Mouse (Mus musculus) brain, adult 2 months (tissue): Measurements from ENCODE around the gene Aatk.

ENCODE experiments used
- DNase-seq: peaks from one replicate; pipeline ENCODE4 v3.0.0; 2011; ENCODE audit warnings: low read depth, low spot score

Gene Aatk

GRCm38 (mm10) chr11:119990658-119991337 is 56.2 kb downstream of the Aatk start:
- peak; percentile 86 for DNase-seq

DNA sequence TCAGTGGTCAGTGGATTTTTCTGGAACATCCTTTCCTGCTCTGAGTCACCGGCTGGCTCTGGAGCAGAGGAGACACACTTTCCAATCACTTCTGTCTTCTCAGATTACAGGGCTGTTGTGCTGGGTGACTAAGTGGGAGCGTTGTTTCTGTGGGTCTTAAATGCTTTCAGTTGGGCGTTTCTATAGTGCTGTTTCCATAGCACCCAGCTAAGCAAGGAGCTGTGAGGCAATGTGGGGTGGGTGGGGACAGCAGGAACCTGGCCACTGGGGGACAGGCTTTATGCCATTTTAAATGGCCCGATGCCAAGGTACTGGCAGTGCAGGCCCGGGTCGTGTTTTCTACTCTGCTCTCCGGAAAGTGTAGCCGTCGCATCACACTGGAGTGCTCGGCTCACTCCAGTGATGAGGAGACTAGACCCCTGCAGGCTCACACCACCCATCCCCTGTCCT is 57.8 kb downstream of the Aatk start:
- peak; percentile 94 for DNase-seq

DNA sequence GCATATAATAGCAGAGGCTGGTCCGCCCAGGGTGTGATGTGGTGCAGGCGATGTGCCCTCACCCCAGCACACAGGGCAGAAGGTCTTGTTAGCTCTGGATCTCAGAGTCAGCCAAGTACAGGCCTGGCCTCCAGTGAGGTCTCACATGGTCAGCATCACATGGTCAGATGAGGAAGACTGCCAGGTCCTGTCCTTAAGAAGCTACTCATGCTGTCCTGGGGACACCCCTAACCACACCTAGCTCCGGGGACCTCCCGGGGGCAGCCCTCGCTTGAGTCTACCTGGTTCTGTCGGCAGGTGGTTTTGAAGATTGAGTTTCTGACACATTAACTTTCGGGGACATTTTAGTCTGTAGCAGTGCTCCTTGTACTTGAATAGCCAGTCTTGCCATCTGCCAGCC is 58.6 kb downstream of the Aatk start:
- peak; percentile 63 for DNase-seq

GRCm38 (mm10) chr11:119987876-119988275 is 59.1 kb downstream of the Aatk start:
- peak; percentile 29 for DNase-seq

DNA sequence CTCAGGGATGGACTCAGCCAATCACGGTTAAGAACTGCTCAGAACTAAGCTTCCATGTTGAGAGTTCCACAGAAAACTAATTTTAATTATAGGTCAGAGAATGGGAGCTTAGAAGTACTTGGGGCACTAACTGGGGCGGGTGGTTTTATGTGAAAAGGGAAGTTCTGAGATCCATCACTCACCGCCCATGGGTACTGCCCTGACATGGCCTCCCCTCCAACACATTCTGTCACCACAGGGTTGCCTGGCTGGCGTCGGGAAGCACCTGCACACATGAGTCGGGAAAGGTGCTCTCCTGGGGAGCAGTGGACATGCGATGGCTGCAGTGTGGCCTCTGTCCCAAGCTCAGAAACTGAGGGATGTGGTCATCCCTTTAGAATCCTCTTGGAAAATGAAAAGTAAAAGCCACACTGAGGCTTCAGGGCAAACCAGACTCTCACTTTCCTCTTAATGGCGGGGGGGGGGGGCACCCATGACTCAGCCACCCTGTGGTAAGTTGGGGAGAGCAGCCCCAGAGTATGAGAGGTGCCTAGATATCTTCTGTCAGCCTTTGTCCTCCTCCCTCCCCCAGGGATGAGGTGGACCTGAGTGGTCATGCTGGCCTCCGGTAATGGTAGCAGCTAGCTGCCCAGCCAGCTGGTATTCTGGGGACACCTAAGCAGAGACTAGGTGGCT is 60.1 kb downstream of the Aatk start:
- DNase-seq = no peak

DNA sequence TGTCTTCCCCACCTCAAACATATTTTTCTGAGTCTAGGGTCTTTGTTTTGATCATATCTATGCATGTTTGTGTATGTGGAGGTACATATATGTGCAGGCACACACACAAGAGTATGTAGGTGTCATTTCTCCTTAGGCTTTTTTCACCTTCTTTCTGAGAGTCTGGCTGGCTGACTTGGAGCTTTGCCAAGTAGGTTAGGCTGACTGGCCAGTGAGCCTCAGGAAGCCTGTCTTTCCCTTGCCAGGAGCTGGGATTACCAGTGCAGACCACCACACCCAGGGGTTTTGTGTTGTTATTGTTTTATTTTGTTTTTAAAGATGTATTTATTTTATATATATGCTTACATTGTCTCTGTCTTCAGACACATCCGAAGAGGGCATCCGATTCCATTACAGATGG is 63.8 kb downstream of the Aatk start:
- no peak for DNase-seq

DNA sequence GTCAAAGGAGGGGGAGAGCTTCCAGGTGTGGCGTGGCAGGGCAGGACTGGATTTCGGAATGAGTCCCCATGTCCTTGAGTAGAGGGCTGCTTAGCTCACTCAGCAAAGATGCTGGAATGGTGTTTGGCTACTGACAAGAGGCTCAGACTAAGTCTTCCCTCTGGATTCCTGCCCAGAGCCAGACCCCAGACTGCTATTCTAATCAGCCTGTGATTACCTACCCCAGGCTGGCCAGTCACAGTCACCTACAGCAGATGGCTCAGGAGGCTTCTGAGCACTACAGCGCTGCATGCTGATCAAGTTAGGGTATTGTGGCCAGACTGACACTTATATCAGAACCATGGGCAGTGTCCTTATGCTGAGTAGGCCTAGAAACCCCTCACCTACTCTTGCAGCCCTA is 64.7 kb downstream of the Aatk start:
- DNase-seq = no peak

GRCm38 (mm10) chr11:119981769-119982168 is 65.2 kb downstream of the Aatk start:
- no peak for DNase-seq

DNA sequence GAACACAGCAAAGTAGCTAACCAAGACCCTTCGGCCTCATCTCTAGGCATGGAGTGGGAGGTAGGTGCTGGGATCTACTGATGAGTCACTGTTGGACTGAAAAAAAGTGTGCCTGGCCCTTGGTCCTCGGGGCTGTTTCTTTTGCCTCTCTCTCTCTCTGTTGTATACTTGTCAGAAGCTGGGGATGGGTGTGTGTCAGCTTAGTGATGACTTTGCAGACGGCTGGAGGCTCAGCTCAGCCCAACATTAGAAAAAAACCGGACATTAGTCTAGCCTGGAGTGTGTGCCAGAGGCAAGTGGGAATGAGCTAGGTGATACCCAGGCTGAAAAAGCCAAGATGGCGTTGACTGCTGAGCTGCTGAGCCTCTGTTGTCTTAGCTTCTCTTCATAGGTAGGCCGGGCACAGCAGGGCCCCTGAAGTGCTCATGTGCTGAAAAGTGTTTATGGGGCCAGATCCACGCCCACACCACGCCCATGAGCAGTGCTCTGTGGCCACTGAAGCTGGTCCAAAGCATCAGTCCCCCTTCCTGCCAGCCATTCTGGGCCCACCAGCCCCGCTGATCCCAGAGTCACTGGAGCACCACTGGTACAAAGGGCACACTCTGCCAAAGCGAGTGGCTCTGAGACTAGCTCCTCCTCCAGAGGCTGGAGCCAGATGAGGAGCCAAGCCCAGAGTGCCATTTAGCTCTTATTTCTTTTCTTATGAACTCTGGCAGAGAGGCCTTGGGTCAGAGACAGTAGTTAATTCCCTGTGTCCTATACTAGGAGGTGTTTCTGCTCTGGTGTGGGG is 67.2 kb downstream of the Aatk start:
- DNase-seq = no peak

DNA sequence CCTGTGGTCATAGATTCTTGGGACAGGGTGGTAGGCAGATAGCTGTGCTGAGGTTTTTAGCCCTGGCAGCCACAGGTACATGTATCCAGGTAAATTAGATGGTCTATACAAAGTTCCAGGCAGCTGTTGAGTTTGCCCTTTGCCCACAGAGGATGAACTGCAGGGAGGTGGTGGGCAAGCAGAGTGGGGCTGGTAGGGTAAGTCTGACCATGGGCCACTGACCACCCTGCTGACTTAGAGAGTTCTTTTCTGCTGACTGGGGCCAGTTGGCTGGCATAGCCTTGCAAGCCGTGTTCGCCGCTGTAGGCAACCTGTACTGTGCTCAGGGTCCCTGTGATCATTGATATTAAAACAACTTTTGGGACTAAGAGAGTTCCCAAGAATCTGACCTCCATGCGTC is 68.3 kb downstream of the Aatk start:
- DNase-seq = no peak

- DNase-seq = peak; percentile 58
Measured at GRCm38 (mm10) chr11:119975739-119976501, 71.0 kb downstream of the Aatk start.

GRCm38 (mm10) chr11:119973789-119974188 is 73.2 kb downstream of the Aatk start:
- no peak for DNase-seq

GRCm38 (mm10) chr11:119970021-119970851 is 76.7 kb downstream of the Aatk start:
- no peak for DNase-seq

DNA sequence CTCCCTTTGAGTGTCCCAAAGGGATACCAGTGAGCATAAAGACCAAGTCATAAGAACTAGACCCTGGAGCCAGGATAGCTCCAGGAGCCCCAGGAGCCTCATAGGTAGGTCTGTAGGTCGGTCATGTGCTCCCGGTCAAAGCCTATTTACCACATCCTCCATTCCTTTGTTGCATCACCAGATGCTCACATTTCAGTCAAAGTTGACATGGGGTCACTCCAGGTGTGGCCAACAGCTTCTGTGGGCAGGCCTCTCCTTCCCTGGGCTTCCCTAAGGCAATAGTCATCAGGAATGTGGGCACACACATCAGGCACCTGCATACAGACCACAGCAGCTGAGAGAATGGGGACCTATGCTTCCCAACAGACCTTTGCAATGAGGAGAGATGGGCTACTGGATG is 79.1 kb downstream of the Aatk start:
- DNase-seq = no peak

DNA sequence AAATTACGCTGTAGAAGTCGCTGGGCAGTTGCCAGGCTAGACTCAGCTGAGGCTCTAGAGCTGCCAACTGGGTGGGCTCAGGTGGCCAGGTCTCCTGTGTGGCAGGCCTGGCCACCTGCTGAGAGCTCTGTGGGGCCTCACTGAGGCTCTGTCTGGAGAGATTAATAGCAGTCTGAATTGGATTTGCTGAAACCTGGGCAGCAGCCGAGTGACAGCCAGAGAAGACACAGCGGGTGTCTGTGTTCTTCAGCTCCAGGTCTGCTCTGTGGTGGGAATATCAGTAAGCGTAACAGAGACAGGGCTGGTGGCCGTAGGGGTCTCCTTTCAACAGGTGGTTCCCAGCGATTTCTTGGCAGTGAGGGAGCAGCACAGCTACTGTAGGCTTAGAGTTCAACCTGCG is 79.6 kb downstream of the Aatk start:
- DNase-seq = no peak

DNA sequence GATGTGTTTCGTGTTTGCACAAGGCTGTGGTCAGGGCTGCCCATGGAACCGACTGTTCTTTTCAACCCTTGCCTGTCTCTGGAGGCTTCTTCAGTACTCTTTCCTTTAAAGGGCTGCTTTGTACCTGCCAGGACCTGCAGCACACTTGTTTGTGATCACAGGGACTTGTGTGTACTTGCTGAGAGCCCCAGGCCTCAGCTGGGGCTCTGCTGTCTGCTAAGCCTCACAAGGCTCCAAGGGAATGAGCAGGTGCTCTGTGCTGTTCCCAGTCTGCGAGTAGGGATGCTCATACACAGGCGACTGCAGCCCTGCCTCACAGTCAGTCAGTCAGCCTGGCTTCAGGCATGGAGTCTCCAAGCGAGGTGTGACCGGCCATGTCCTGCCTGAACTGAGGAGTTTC is 80.7 kb downstream of the Aatk start:
- DNase-seq = no peak

DNA sequence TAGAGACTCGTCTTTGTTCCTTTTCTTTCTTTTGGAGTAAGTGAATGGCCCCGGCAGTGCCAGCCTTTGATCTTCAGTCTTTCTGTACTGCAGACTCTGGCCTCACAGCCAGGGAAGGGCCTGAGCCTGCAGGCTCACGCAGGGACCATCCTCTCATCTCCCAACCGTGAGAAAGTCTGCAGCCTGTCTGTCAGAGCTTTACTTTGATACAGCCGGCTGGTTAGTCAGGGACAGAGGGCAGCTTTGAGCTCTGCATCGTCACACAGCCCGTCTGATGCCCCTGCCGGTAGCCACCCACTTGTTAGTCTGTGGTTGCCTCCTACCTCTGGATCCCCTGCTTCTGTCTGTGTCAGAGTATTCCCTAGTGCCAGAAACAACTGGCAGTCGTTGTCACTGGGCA is 81.9 kb downstream of the Aatk start:
- DNase-seq = no peak

DNA sequence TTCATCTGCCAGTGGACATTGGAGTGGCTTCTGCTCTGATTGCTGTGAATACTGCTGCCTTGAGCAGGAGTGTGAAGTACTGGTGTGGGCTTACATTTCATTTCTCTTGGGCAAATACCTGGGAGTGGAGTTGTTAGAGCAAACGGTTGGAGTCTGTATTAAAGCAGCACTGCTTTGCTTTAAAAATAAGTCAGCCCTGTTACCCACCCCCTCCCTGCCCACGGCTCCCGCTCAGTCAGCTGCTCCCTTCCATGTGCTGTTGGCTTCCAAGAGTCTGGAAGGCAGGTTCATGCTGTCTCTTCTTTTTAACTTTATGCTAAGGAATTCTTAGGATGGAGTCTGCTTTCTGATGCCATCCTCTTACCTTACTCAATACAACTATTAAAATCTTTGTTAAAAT is 85.5 kb downstream of the Aatk start:
- peak; percentile 90 for DNase-seq

DNA sequence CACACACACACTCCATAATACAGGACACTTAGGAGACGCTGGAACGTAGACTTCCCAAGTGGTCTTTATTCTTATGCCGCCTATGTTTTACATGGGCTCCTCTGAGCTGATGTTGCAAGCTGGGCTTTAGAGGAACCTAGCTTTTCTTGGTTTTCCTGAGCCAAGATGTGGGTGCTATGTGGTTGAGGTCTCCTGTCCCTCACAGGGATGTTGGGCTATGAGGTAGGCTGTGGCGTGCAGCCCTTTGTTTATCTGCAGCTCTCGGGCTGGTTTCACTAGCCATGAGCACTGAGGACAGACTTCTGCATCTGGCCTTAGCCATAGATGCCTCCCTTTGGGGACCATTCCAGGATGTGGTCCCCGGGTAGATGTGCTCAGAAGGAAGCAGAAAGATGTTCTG is 86.3 kb downstream of the Aatk start:
- no peak for DNase-seq

DNA sequence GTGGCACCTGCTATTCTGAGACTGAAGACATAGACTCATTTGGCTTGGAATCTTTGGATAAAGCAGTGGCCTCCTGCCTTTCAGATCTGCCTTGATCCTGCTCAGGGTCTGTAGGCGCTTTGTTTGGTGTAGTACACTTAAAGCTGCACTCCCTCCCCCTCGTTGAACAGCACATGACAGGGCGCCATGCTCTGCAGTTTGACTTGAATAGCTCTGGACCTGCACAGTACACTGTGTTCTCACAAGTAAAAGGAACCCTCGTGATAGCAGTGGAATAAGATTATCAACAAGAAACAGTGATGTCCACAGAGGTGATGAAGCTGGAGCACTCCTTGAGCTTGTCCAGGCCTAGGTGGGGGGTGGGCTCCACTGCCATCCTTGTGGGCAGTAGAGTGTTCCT is 87.3 kb downstream of the Aatk start:
- no peak for DNase-seq

GRCm38 (mm10) chr11:119958856-119959255 is 88.1 kb downstream of the Aatk start:
- no peak for DNase-seq
